Mouse (Mus musculus) C2C12 (cell line): Measurements from ENCODE around the gene Zkscan17. TPM values are rescaled to one million over a fixed set of nuclear protein-coding genes. Genes with fewer than 3 reads are reported as not detected.

ENCODE experiments used
- H3K27me3 ChIP-seq: one replicate; pipeline ENCODE4 v1.6.1; 2011; ENCODE audit not compliant: control insufficient read depth, insufficient read depth, insufficient read length
- H3K36me3 ChIP-seq: one replicate; pipeline ENCODE4 v1.6.1; 2011; ENCODE audit not compliant: control insufficient read depth, insufficient read depth
- H3K4me3 ChIP-seq: one replicate; pipeline ENCODE4 v1.5.1; 2011; ENCODE audit warnings: mild to moderate bottlenecking, control low read depth; ENCODE audit not compliant: poor library complexity, insufficient read depth, severe bottlenecking
- H3K79me2 ChIP-seq: one replicate; pipeline ENCODE4 v1.6.1; 2011; ENCODE audit not compliant: control insufficient read depth, insufficient read depth
- H3K79me3 ChIP-seq: one replicate; pipeline ENCODE4 v1.6.1; 2011; ENCODE audit warnings: low read depth, control low read depth
- H3ac ChIP-seq: one replicate; pipeline ENCODE3; 2011; ENCODE audit warnings: low read depth; ENCODE audit not compliant: control insufficient read depth, insufficient read length
- CEBPB ChIP-seq: IDR thresholded peaks from one replicate; pipeline ENCODE4 v1.6.1; 2011; ENCODE audit warnings: low read depth, mild to moderate bottlenecking, control low read depth, moderate library complexity
- CTCF ChIP-seq: IDR thresholded peaks from one replicate; pipeline ENCODE4 v1.5.1; 2011; ENCODE audit not compliant: control insufficient read depth, insufficient read depth, insufficient read length
- FOSL1 ChIP-seq: IDR thresholded peaks from one replicate; pipeline ENCODE4 v1.8.0; 2011; ENCODE audit warnings: mild to moderate bottlenecking, low read length; ENCODE audit not compliant: poor library complexity, insufficient read depth, severe bottlenecking
- MAX ChIP-seq: IDR thresholded peaks from one replicate; pipeline ENCODE4 v1.6.1; 2011; ENCODE audit warnings: mild to moderate bottlenecking, control low read depth
- MYOD1 ChIP-seq: IDR thresholded peaks from one replicate; pipeline ENCODE4 v1.6.1; 2011; ENCODE audit warnings: low read depth; ENCODE audit not compliant: control insufficient read depth, insufficient read length
- MYOG ChIP-seq: IDR thresholded peaks from one replicate; pipeline ENCODE4 v1.6.1; 2011; ENCODE audit not compliant: control insufficient read depth, insufficient read length; ENCODE audit errors: extremely low read depth
- USF1 ChIP-seq: IDR thresholded peaks from one replicate; pipeline ENCODE4 v1.6.1; 2011; ENCODE audit warnings: low read depth, mild to moderate bottlenecking, control low read depth, moderate library complexity
- polyA plus RNA-seq: library from polyadenylated mRNA; unstranded; fragments of >200 nt; fragmentation: generic; extraction: Trizol; gene quantifications from one replicate; pipeline ENCODE4 v1.2.1, GENCODE M21; 2012; ENCODE audit warnings: missing spikeins

Gene Zkscan17
- polyA plus RNA-seq, 1 experiment, result 21.5 TPM

- H3K4me3 ChIP-seq, result no peak overlapping the region
- no peaks in the 10 kb centered on the region for H3K36me3 ChIP-seq
- no peaks in the 10 kb centered on the region for H3K79me2 ChIP-seq
- H3ac ChIP-seq, result no peak overlapping the region
- no peaks in the 10 kb centered on the region for H3K79me3 ChIP-seq
- TF ChIP-seq FOSL1 (no peak), CEBPB (no peak), USF1 (no peak), MYOG (no peak), CTCF (no peak), MAX (no peak), MYOD1 (no peak)
- no peaks in the 10 kb centered on the region for H3K27me3 ChIP-seq
Measured at GRCm38 (mm10) chr11:59530870-59531535, 4.5 kb upstream of the Zkscan17 start.

DNA sequence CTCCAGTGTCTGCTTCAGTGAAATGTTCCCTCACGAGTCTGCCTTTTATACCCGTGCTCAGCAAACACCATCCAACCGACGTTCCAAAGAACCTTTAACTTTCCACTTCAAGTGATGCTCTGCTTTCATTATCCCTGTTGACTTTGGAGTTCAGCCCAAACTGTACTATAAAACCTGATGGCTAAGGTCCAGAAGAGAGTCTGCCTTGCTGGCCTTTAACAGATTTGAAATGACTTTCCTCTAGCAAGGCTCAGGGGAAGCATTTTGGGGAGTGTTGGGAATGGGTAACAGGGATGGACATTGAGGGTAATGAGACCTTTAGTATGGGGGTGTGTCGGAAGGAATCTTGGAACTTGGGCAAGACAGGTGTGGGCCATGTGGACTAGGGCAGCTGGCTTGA is 3.7 kb upstream of the Zkscan17 start:
- Histone ChIP-seq H3ac (no peak overlapping the region), H3K4me3 (no peak overlapping the region), H3K27me3 (no peaks in the 10 kb centered on the region), H3K79me3 (no peaks in the 10 kb centered on the region), H3K79me2 (no peaks in the 10 kb centered on the region), H3K36me3 (no peaks in the 10 kb centered on the region)
- TF ChIP-seq CTCF, result no peak
- TF ChIP-seq CEBPB, result no peak
- no peak for TF ChIP-seq MYOD1
- TF ChIP-seq USF1, result no peak
- no peak for TF ChIP-seq MYOG
- no peak for TF ChIP-seq MAX

DNA sequence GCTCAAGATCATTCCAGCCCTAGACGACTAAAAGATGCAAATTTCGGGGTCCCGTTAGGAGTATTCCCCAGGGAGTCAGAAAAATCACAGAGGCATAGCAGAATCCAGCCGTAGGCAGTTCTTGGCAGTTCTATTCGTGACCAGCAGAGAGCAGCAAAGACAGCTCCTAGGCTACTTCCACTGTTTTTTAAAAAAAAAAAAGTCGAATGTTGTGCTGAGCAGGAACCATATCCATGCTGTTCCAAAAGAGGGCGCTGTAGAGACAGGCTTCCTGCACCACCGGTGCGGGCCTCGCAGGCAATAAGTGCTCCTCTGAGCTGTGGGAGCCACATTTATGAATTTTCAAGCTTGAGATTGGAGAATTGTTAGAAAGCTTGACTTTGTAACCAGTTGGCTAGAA is 1.3 kb downstream of the Zkscan17 start:
- no peaks in the 10 kb centered on the region for H3K27me3 ChIP-seq
- H3ac ChIP-seq, result no peak overlapping the region
- H3K36me3 ChIP-seq, result no peaks in the 10 kb centered on the region
- no peaks in the 10 kb centered on the region for H3K79me3 ChIP-seq
- no peaks in the 10 kb centered on the region for H3K79me2 ChIP-seq
- H3K4me3 ChIP-seq, result no peak overlapping the region
- TF ChIP-seq MYOD1 (no peak), CEBPB (no peak), CTCF (no peak), MAX (no peak), USF1 (no peak), MYOG (no peak), FOSL1 (no peak)

DNA sequence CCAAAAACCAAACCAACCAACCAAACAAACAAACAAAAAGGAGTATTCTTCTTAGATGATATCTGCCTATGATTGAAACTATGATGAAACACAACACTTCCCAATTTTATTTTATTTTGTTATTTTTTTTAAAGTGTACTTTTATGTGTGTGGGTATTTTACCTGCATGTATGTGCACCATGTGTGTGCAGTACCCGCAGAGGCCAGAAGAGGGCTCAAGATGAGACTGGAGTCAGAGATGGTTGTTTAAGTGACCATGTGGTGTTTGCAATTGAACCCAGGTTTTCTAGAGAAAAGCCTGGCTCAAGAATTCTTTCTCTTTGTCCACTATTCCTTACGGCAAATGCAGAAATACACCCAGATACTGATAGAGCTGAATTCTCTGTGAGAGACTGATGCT is 2.4 kb downstream of the Zkscan17 start:
- no peak for TF ChIP-seq MYOD1
- no peak for TF ChIP-seq MYOG
- no peak for TF ChIP-seq FOSL1
- TF ChIP-seq CEBPB, result no peak
- TF ChIP-seq CTCF, result no peak
- TF ChIP-seq USF1, result no peak
- TF ChIP-seq MAX, result no peak
- Histone ChIP-seq H3ac (no peak overlapping the region), H3K79me2 (no peaks in the 10 kb centered on the region), H3K4me3 (no peak overlapping the region), H3K27me3 (no peaks in the 10 kb centered on the region), H3K36me3 (no peaks in the 10 kb centered on the region), H3K79me3 (no peaks in the 10 kb centered on the region)

DNA sequence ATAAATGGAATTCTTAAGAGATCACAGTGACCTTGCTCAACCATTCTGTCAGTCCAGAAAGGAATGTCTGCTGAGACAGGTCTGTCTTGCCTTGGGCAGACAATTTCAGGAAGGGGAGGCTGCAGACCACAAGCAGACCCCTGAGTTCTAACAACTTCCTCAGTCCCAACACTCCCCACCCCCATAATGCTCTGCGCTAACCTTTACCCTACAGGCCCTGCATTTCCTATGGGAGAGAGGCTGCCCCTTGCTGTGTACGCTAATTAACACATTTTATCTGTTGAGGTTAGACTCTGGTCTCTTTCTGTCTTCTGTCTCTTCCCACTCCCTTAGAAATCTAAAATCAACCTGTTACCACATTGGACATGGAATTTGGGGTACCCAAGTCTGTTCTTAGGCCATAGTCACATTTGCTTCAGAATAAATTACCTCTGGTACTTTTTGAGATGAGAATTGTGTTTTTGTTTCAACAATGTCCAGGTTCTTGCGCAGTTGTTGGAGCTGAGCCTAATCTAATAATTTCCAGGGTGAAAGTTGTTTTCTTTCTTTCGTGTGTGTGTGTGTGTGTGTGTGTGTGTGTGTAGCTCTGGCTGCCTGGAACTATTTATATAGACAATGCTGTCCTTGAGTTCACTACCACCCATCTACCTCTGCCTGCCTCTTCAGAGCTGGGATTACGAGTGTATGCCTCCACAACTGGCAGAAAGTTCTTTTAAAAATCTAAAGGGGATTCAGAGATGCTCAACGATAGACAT is 6.6 kb downstream of the Zkscan17 start:
- Histone ChIP-seq H3K4me3 (no peak overlapping the region), H3K79me3 (no peaks in the 10 kb centered on the region), H3K79me2 (no peaks in the 10 kb centered on the region), H3K36me3 (no peaks in the 10 kb centered on the region), H3ac (no peak overlapping the region), H3K27me3 (no peaks in the 10 kb centered on the region)
- no peak for TF ChIP-seq MYOD1
- TF ChIP-seq CTCF, result no peak
- TF ChIP-seq USF1, result no peak

GRCm38 (mm10) chr11:59518226-59518625 is 8.3 kb downstream of the Zkscan17 start:
- H3K4me3 ChIP-seq, result no peak overlapping the region
- H3K79me2 ChIP-seq, result no peaks in the 10 kb centered on the region
- no peak overlapping the region for H3ac ChIP-seq
- TF ChIP-seq MYOG (no peak), MAX (no peak), MYOD1 (no peak)
- no peaks in the 10 kb centered on the region for H3K36me3 ChIP-seq
- H3K79me3 ChIP-seq, result no peaks in the 10 kb centered on the region
- H3K27me3 ChIP-seq, result no peaks in the 10 kb centered on the region
